Mouse (Mus musculus) neutrophil, adult 65 days (primary cell): Measurements from ENCODE around the gene Rad51c. TPM values are rescaled to one million over a fixed set of nuclear protein-coding genes. Genes with fewer than 3 reads are reported as not detected.

ENCODE experiments used
- total RNA-seq: library from RNA; stranded (reverse); gene quantifications from 2 replicates; pipeline ENCODE4 v1.2.4, GENCODE M21; 2023

Gene Rad51c
- total RNA-seq = 2.3 and 2.9 TPM in 2 replicates

GRCm38 (mm10) chr11:87404876-87405275 lies at the start of gene Rad51c, which contains the start of gene Tex14:
Gene Rad51c (minus strand): TSS chr11:87404954.
Gene Tex14 (plus strand): TSS chr11:87405065.

GRCm38 (mm10) chr11:87358331-87359261 lies 46.2 kb downstream of the Rad51c start, which contains the start of gene Ppm1e:
Gene Ppm1e (minus strand): TSS chr11:87359023.

Other genes starting within 250 kb of the Rad51c start
- 0.57 and 0.84 TPM in 2 replicates for gene Ppm1e, start 45.9 kb downstream of the Rad51c start, total RNA-seq
- gene Tex14, start 111 bp upstream of the Rad51c start, total RNA-seq = 0.85 TPM in 1 of 2 replicates, not detected in the other
- not detected in 2 replicates for gene Gm11492, start 161.7 kb upstream of the Rad51c start, total RNA-seq
- 1.2 TPM in 1 of 2 replicates, not detected in the other for gene Sept4, start 163.9 kb upstream of the Rad51c start, total RNA-seq
- gene Mtmr4, start 187.2 kb upstream of the Rad51c start, total RNA-seq = 22.1 and 22.5 TPM in 2 replicates
- gene Hsf5, start 212.2 kb upstream of the Rad51c start, total RNA-seq = 0.09 TPM in 1 of 2 replicates, not detected in the other